Comparison of ENCODE assay signal across 30 mouse cellular contexts in genomic region chr3:117625257-117626001, GRCm38 (mm10). TPM values are rescaled to one million over a fixed set of nuclear protein-coding genes. Genes with fewer than 3 reads are reported as not detected.
DNase-seq lines count a peak whose midpoint lies in the region; ATAC-seq lines count a peak whose summit lies in the region.
"Had no signal": no experiment of that assay in that cellular context is flagged by ENCODE, and none has a peak within 500 bp of the region (broad histone marks: within the 10 kb centered on the region; RNA-seq: fewer than 3 reads in every experiment).

No protein-coding gene starts in this region.

- DNase-seq in forebrain, embryonic 10.5 days (ENCODE audit: extremely low spot score, low spot score), result no peak
- no peak for DNase-seq in frontal cortex, postnatal 10 days (ENCODE audit: low spot score in 2 of 2)
- no peak for DNase-seq in midbrain, embryonic 14.5 days
- DNase-seq in thymus, postnatal 36 days, result no peak
- DNase-seq in heart, postnatal 14 days, result no peak
- DNase-seq: adrenal gland, postnatal 10 days; adrenal gland, postnatal 36 days; cerebellum, adult 11 months; cerebellum, adult 2 months; cerebellum, adult 9-11 months; cerebellum, postnatal 25 days; gastrocnemius, postnatal 25 days; heart, adult 18-20 months; heart, postnatal 10 days; heart, postnatal 4 days had no signal

- no peak overlapping the region for H3K4me3 ChIP-seq in forebrain, embryonic 13.5 days
- no peak overlapping the region for H3K4me3 ChIP-seq in forebrain, embryonic 10.5 days
- no peak overlapping the region for H3K4me3 ChIP-seq in midbrain, embryonic 16.5 days (ENCODE audit: low read depth, low read length)
- no peak overlapping the region for H3K4me3 ChIP-seq in midbrain, embryonic 14.5 days (replicated peaks; ENCODE audit: low read depth, low read length)
- H3K4me3 ChIP-seq: embryonic facial prominence, embryonic 12.5 days; embryonic facial prominence, embryonic 15.5 days; heart, embryonic 12.5 days; heart, embryonic 15.5 days had no signal

- H3K4me1 ChIP-seq in forebrain, embryonic 13.5 days, result peaks cover 8% of the 10 kb centered on the region; the same call in 1 of the 2 replicates
- peaks cover 10% of the 10 kb centered on the region; the same call in 1 of the 2 replicates for H3K4me1 ChIP-seq in forebrain, embryonic 10.5 days
- peaks cover 9% of the 10 kb centered on the region for H3K4me1 ChIP-seq in midbrain, embryonic 16.5 days (ENCODE audit: control insufficient read depth, insufficient read depth, low read length)
- H3K4me1 ChIP-seq in midbrain, embryonic 14.5 days (ENCODE audit: control insufficient read depth, insufficient read depth, low read length), result 0 out of 2 replicates have a peak, but pooled peaks cover 3% of the 10 kb centered on the region
- H3K4me1 ChIP-seq: embryonic facial prominence, embryonic 12.5 days; embryonic facial prominence, embryonic 15.5 days; heart, embryonic 12.5 days; heart, embryonic 15.5 days had no signal

- ATAC-seq in forebrain, embryonic 13.5 days, result peak; percentile 57; the same call in 1 of the 2 replicates
- ATAC-seq in frontal cortex, adult (ENCODE audit: low TSS enrichment), result peak; percentile 64
- ATAC-seq in midbrain, embryonic 16.5 days, result peak; percentile 45; the same call in 1 of the 2 replicates
- no peak for ATAC-seq in midbrain, embryonic 14.5 days (ENCODE audit: low FRiP score, low TSS enrichment)
- ATAC-seq: activated CD4-positive, CD25-positive, alpha-beta regulatory T cell, adult 4 months; hindbrain, postnatal 0 days; inflammation-experienced regulatory T-cells, adult 6 months; intestine, embryonic 16.5 days had no signal

- WGBS in forebrain, embryonic 13.5 days, result 86% methylated on average over 13 of the region's 13 CpGs
- 95% methylated on average over 13 of the region's 13 CpGs for WGBS in forebrain, embryonic 10.5 days
- 88% methylated on average over 13 of the region's 13 CpGs for WGBS in midbrain, embryonic 16.5 days
- 92% methylated on average over 13 of the region's 13 CpGs for WGBS in midbrain, embryonic 14.5 days

- H3K9ac ChIP-seq in forebrain, embryonic 13.5 days, result no peak overlapping the region
- no peak overlapping the region for H3K9ac ChIP-seq in midbrain, embryonic 16.5 days (ENCODE audit: low read depth, low read length)
- no peak overlapping the region for H3K9ac ChIP-seq in midbrain, embryonic 14.5 days (replicated peaks; ENCODE audit: low read length)
- H3K9ac ChIP-seq: embryonic facial prominence, embryonic 12.5 days; embryonic facial prominence, embryonic 15.5 days; heart, embryonic 12.5 days; heart, embryonic 15.5 days; hindbrain, embryonic 14.5 days had no signal

- intact Hi-C loops in heart, postnatal 14 days (cut with DNase I), result no loop called here

- no peaks in the 10 kb centered on the region for H3K9me3 ChIP-seq in forebrain, embryonic 13.5 days (replicated peaks)
- no peaks in the 10 kb centered on the region for H3K9me3 ChIP-seq in forebrain, embryonic 10.5 days
- H3K9me3 ChIP-seq in midbrain, embryonic 16.5 days (replicated peaks; ENCODE audit: control insufficient read depth, low read length, poor library complexity, severe bottlenecking), result no peaks in the 10 kb centered on the region
- no peaks in the 10 kb centered on the region for H3K9me3 ChIP-seq in midbrain, embryonic 14.5 days (ENCODE audit: control insufficient read depth, low read length)
- H3K9me3 ChIP-seq: embryonic facial prominence, embryonic 12.5 days; embryonic facial prominence, embryonic 15.5 days; heart, embryonic 12.5 days; heart, embryonic 15.5 days had no signal

- no peaks in the 10 kb centered on the region for H3K27me3 ChIP-seq in forebrain, embryonic 13.5 days
- no peaks in the 10 kb centered on the region for H3K27me3 ChIP-seq in forebrain, embryonic 10.5 days (ENCODE audit: poor library complexity, severe bottlenecking)
- H3K27me3 ChIP-seq in midbrain, embryonic 16.5 days (ENCODE audit: control insufficient read depth, insufficient read depth, low read depth, low read length), result no peaks in the 10 kb centered on the region
- H3K27me3 ChIP-seq in midbrain, embryonic 14.5 days (ENCODE audit: control insufficient read depth, insufficient read depth, low read length), result no peaks in the 10 kb centered on the region
- H3K27me3 ChIP-seq: embryonic facial prominence, embryonic 12.5 days; embryonic facial prominence, embryonic 15.5 days; heart, embryonic 12.5 days; heart, embryonic 15.5 days had no signal

- H3K36me3 ChIP-seq in forebrain, embryonic 13.5 days (ENCODE audit: poor library complexity, severe bottlenecking), result no peaks in the 10 kb centered on the region
- no peaks in the 10 kb centered on the region for H3K36me3 ChIP-seq in forebrain, embryonic 10.5 days (replicated peaks)
- H3K36me3 ChIP-seq in midbrain, embryonic 16.5 days (ENCODE audit: control insufficient read depth, insufficient read depth, low read length), result no peaks in the 10 kb centered on the region
- H3K36me3 ChIP-seq in midbrain, embryonic 14.5 days (ENCODE audit: control insufficient read depth, insufficient read depth, low read length), result no peaks in the 10 kb centered on the region
- H3K36me3 ChIP-seq: embryonic facial prominence, embryonic 12.5 days; embryonic facial prominence, embryonic 15.5 days; heart, embryonic 15.5 days had no signal

- no peak overlapping the region for H3K4me2 ChIP-seq in forebrain, embryonic 13.5 days
- H3K4me2 ChIP-seq in midbrain, embryonic 16.5 days (ENCODE audit: low read length), result no peak overlapping the region
- H3K4me2 ChIP-seq in midbrain, embryonic 14.5 days (ENCODE audit: low read length), result no peak overlapping the region
- H3K4me2 ChIP-seq: embryonic facial prominence, embryonic 12.5 days; embryonic facial prominence, embryonic 15.5 days; heart, embryonic 12.5 days; heart, embryonic 15.5 days; hindbrain, embryonic 14.5 days had no signal

- no peak overlapping the region for H3K27ac ChIP-seq in forebrain, embryonic 13.5 days
- H3K27ac ChIP-seq in forebrain, embryonic 10.5 days, result no peak overlapping the region
- peak overlapping the region; percentile 7; the same call in 1 of the 2 replicates for H3K27ac ChIP-seq in midbrain, embryonic 16.5 days (ENCODE audit: low read length)
- no peak overlapping the region for H3K27ac ChIP-seq in midbrain, embryonic 14.5 days (replicated peaks; ENCODE audit: low read depth, low read length)
- H3K27ac ChIP-seq: embryonic facial prominence, embryonic 12.5 days; embryonic facial prominence, embryonic 15.5 days; heart, embryonic 15.5 days; hindbrain, embryonic 14.5 days; hindbrain, postnatal 0 days had no signal

RNA-seq across cellular contexts. Expression of gene Plppr5, which starts 50.8 kb away (rescaled TPM):
- polyA plus RNA-seq in forebrain, embryonic 13.5 days (2015; fragmentation: Nextera tagmentation; extraction: Ambion mirVana), result 1.7 and 2.0 TPM in 2 replicates
- polyA plus RNA-seq in forebrain, embryonic 10.5 days (2016; fragmentation: Nextera tagmentation; extraction: Ambion mirVana), result 0.12 and 0.28 TPM in 2 replicates
- polyA plus RNA-seq in midbrain, embryonic 16.5 days (2015; fragmentation: Nextera tagmentation; extraction: Ambion mirVana), result 7.9 and 10.3 TPM in 2 replicates
- 5.8 and 6.6 TPM in 2 replicates for polyA plus RNA-seq in midbrain, embryonic 14.5 days (2014; fragmentation: Nextera tagmentation; extraction: Ambion mirVana)
- under 1 TPM; 0.22 to 0.45 TPM for total RNA-seq in heart, postnatal 14 days (2021)
- total RNA-seq: common myeloid progenitor, adult 5-6 weeks; ES-E14; gastrocnemius, adult 8-10 months; gastrocnemius, postnatal 25 days had no signal
- polyA plus RNA-seq: activated CD4-positive, CD25-positive, alpha-beta regulatory T cell, adult 4 months; inflammation-experienced regulatory T-cells, adult 6 months had no signal
